Mouse (Mus musculus) G1E-ER4 (cell line): ENCODE results near the gene Ms4a15. TPM values are rescaled to one million over a fixed set of nuclear protein-coding genes. Genes with fewer than 3 reads are reported as not detected.

Source experiments
- GATA1 ChIP-seq: IDR thresholded peaks from one replicate; pipeline ENCODE4 v1.8.0; 2012; ENCODE audit warnings: low read length, inconsistent platforms
- polyA plus RNA-seq: library from polyadenylated mRNA; stranded (reverse); fragments of >175 nt; gene quantifications from 2 replicates; pipeline ENCODE4 v1.2.3, GENCODE M21; 2012

Ms4a15 gene
- polyA plus RNA-seq, 1 experiment = not detected

- no peak for TF ChIP-seq GATA1
Measured at GRCm38 (mm10) chr19:10940801-10941457, 52.1 kb downstream of the Ms4a15 start.

- no peak for TF ChIP-seq GATA1
Measured at GRCm38 (mm10) chr19:10940097-10940800, 52.8 kb downstream of the Ms4a15 start.

- TF ChIP-seq GATA1 = no peak
Measured at GRCm38 (mm10) chr19:10938771-10939170, 54.3 kb downstream of the Ms4a15 start.

DNA sequence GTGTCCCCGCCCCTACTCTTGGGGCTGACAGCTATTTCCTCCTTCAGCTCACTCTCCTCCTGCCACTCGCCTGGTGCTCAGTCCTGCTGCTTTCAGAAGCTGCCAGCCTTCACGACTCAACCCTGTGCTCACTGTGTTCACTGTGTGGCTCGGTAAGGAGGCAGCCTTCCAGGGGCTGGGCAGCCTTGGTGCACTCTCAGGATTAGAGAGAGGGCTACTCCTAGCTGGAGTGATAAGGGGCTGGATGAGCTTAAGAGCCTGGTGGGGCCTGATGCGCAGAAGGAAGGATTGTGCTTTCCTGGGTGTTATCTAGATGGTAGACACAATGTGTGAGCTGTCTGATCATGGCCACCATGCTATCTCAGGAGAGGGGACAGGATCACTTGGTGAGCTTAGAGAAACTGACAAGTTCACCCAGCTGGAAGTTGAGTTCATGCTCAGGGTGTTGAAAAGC, 55.9 kb downstream of the Ms4a15 start, which contains the start of gene Ptgdr2:
Gene Ptgdr2 (plus strand): TSS at position 51 of the 454 bp plus-strand sequence.
- TF ChIP-seq GATA1 = no peak

GRCm38 (mm10) chr19:10936077-10936476, 57.0 kb downstream of the Ms4a15 start:
- TF ChIP-seq GATA1 = no peak

- no peak for TF ChIP-seq GATA1
Measured at GRCm38 (mm10) chr19:10935029-10935428, 58.0 kb downstream of the Ms4a15 start.

DNA sequence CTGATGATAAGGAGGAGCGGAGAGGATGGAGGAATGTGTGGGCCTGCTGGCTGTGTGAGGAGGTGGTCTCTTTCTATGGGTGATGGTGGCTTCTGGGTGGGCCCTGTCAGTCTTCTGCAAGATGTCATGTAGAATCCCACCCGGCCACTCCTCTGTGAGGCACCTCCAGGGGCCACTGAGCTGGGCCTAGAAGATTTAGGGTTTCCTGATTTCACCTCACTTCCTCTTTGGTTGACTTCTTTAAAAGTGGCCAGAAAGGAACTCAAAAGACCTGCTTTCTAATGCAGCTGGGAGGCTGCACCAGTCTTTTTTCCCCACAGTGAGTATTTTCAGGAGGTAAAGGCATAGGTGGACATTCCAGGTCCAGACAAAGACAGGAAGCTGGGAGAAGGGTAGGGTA, 62.4 kb downstream of the Ms4a15 start:
- TF ChIP-seq GATA1 = no peak

Other genes with a start within 250 kb of the Ms4a15 start
- gene Cd6, start 163.2 kb downstream of the Ms4a15 start, polyA plus RNA-seq = not detected in 2 replicates
- gene Slc15a3, start 153.5 kb downstream of the Ms4a15 start, polyA plus RNA-seq = not detected in 2 replicates
- gene Tmem132a, start 123.3 kb downstream of the Ms4a15 start, polyA plus RNA-seq = 0.01 TPM in 1 of 2 replicates, not detected in the other
- 23.2 and 23.8 TPM in 2 replicates for gene Tmem109, start 111.2 kb downstream of the Ms4a15 start, polyA plus RNA-seq
- gene Prpf19, start 98.0 kb downstream of the Ms4a15 start, polyA plus RNA-seq = 97.6 and 136 TPM in 2 replicates
- not detected in 2 replicates for gene Zp1, start 72.6 kb downstream of the Ms4a15 start, polyA plus RNA-seq
- gene Ptgdr2, start 56.1 kb downstream of the Ms4a15 start, polyA plus RNA-seq = not detected in 2 replicates
- gene Ccdc86, start 44.0 kb downstream of the Ms4a15 start, polyA plus RNA-seq = 66.2 and 72.8 TPM in 2 replicates
- not detected in 2 replicates for gene Ms4a10, start 18.6 kb downstream of the Ms4a15 start, polyA plus RNA-seq
- gene Ms4a18, start 24.8 kb upstream of the Ms4a15 start, polyA plus RNA-seq = not detected in 2 replicates
- not detected in 2 replicates for gene Ms4a8a, start 87.9 kb upstream of the Ms4a15 start, polyA plus RNA-seq
- gene 1700017D01Rik, start 137.6 kb upstream of the Ms4a15 start, polyA plus RNA-seq = not detected in 2 replicates
- not detected in 2 replicates for gene 1700025F22Rik, start 172.1 kb upstream of the Ms4a15 start, polyA plus RNA-seq
- gene Ms4a13, start 203.5 kb upstream of the Ms4a15 start, polyA plus RNA-seq = not detected in 2 replicates
- not detected in 2 replicates for gene Ms4a12, start 239.2 kb upstream of the Ms4a15 start, polyA plus RNA-seq